Mouse (Mus musculus): Measurements from ENCODE around the gene 2010003K11Rik. TPM values are rescaled to one million over a fixed set of nuclear protein-coding genes. Genes with fewer than 3 reads are reported as not detected.

Gene 2010003K11Rik
- not detected for polyA plus RNA-seq (2017; shearing (Covaris generic))

DNA sequence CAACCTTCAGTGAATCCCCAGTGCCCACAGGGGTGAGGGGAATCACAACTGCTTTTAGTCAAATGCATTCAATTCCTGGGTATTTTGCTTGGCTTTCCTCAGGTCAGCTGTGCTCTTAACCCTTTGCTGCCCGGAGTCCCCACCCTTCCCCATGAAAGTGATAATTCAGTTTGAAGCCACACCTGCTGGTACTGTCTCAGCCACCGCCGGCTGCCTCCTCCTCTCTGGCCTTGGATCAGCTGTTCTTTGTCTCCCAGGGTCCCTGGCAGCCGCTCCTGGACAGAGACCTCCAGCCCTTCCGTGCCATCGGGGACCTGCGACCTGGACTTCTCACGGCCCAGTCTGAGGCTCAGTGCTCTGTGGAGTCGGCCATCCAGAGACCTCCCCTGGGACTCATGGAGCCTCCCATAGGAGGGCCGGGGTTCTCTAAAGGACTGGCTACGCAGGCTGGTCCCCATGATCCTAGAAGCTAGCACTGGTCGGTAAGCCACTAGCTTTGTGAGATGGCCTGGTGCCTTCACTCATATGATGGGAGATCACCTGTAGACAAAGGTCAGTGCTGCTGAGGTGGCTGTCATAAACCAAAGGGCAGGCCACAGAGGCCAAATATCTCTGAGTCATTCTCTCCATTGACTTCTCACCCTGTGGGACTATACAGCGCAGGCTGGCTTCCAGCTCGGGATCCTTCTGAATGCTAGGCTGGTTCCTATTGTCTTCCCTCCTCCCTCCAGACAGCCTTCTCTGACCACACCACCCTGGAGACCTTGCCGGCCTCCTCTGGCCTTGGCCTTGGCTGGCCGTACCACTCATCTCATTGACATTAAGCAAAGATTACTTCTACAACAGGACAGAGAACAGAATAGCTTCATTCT is at the start of gene 2010003K11Rik:
2010003K11Rik (minus strand) TSS at position 522 of the 872 bp plus-strand sequence.

DNA sequence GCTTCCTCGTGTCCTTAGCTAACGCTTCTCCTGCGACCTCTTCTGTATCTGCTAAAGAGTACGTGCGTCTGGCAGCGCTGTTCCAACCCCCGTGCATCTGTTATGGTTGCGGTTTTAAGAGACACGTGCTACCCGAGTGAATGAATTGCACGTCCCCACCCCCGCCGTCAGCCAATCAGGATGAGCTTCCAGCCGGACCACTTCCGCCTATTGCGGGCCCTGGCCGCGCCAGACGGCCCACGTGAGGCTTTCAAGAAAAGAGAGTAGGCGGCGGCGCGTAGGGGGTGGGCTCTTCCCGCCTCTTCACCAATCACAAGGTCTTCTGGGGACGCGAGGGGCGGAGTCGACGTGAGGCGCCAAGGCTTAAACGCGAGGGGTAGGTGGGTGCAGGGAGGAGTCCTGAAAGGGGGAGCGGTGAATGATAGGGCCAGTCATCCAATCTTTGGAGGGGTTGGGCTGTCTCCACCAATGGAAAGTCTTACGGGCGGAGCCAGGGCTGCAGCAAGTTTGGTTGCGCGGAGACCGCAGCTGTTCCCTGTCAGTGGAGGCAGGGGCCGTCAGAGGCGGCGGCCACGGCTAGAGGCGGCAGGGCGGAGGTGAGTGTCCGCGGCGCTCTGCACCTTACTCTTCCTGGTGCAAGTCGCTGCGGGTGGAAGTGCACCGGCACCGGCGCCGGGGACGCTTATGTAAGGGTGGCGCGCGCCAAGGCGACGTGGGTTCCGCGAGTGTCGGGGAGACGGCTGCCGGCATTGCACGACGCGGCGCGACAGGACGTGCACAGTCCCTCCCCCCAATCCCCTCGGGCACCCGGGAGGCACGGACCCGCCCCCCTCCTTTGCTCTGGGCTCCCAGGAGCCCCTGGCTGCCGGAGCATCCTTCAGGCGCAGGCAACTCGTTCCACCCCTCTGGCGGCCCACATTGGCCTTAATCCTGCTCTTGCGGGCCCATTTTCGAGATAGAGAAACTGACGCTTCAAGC is 11.9 kb upstream of the 2010003K11Rik start, which contains the start of gene Pcx:
Pcx (plus strand) TSS at position 487 of the 978 bp plus-strand sequence.

DNA sequence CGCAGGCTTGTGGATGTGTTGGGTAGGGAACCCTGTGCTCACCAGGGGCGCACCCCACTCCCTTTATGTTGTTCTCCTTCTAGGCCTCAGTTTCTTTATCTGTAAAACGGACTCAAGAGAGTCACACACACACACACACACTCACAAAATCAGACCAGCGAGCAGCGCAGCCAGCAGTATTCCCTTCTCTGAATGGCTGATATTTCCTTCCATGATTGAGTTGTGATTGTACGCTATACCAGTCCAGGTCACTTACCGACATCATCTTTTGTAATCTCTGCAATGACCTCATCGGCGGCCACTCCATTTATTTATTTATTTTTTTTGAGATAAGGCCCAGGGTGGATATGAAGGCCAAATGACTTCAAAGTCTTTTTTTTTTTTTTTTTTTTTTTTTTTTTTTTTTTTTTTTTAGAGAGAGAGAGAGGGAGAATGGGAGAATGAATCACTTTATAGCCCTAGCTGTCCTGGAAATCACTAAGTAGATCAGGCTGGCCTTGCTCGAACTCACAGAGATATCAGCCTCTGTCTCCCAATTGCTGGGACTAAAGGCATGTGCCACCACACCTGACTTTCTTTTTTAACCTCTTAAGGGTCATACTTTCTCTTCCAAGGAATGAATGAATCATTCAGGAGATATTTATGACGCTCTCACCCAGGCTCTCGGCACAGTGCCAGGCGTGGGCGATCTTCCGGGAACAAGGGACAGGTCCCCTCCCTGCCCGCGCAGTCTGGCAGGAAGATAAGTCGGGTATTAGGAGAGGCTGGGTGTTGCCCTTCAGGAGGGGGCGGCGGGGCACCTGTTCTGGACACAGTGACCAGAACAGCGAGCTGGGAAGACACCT is 20.8 kb downstream of the 2010003K11Rik start, which contains the start of gene Syt12:
Syt12 (minus strand) TSS at position 103 of the 845 bp plus-strand sequence.

Other genes starting within 250 kb of the 2010003K11Rik start
- gene Ssh3, start 229.4 kb downstream of the 2010003K11Rik start, polyA plus RNA-seq (2017; shearing (Covaris generic)): 1 to 10 TPM in 1 of 2 experiments, under 1 TPM in 1; 0.61 to 1.4 TPM
- gene Ankrd13d, start 215.4 kb downstream of the 2010003K11Rik start, polyA plus RNA-seq (2017; shearing (Covaris generic)): 1 to 10 TPM; 3.2 to 8.3 TPM
- gene Grk2, start 192.4 kb downstream of the 2010003K11Rik start, polyA plus RNA-seq (2017; shearing (Covaris generic)): 100 to 1,000 TPM; 351 to 389 TPM
- 10 to 100 TPM; 51.4 to 63.5 TPM for gene Kdm2a, start 100.3 kb downstream of the 2010003K11Rik start, polyA plus RNA-seq (2017; shearing (Covaris generic))
- gene Rhod, start 59.2 kb downstream of the 2010003K11Rik start, polyA plus RNA-seq (2017; shearing (Covaris generic)): 10 to 100 TPM in 1 of 2 experiments, not detected in 1; 11.2 TPM
- gene Syt12, start 21.1 kb downstream of the 2010003K11Rik start, polyA plus RNA-seq (2017; shearing (Covaris generic)): under 1 TPM in 1 of 2 experiments, not detected in 1; 0.16 TPM
- gene Pcx, start 11.9 kb upstream of the 2010003K11Rik start, polyA plus RNA-seq (2017; shearing (Covaris generic)): 1 to 10 TPM in 1 of 2 experiments, under 1 TPM in 1; 0.64 to 2.2 TPM
- gene Lrfn4, start 117.1 kb upstream of the 2010003K11Rik start, polyA plus RNA-seq (2017; shearing (Covaris generic)): 1 to 10 TPM in 1 of 2 experiments, under 1 TPM in 1; 0.42 to 1.0 TPM
- gene Rce1, start 127.1 kb upstream of the 2010003K11Rik start, polyA plus RNA-seq (2017; shearing (Covaris generic)): 10 to 100 TPM; 55.2 to 61.6 TPM
- under 1 TPM in 1 of 2 experiments, not detected in 1; 0.74 TPM for gene Gm960, start 200.1 kb upstream of the 2010003K11Rik start, polyA plus RNA-seq (2017; shearing (Covaris generic))
- gene Sptbn2, start 212.6 kb upstream of the 2010003K11Rik start, polyA plus RNA-seq (2017; shearing (Covaris generic)): under 1 TPM; 0.18 to 0.80 TPM